Mouse (Mus musculus): ENCODE results near the gene Tarsl2.

GRCm38 (mm10) chr7:65607003-65607402, 37.7 kb upstream of the Tarsl2 start:
- TF ChIP-seq CTCF (IDR thresholded peaks at IDR 0.05; ENCODE audit: borderline replicate concordance, insufficient read depth, low read depth, low read length), result no peak
- TF ChIP-seq POLR2A (IDR thresholded peaks at IDR 0.05; ENCODE audit: borderline replicate concordance, insufficient read depth, low read length), result no peak
